Mouse (Mus musculus) megakaryocyte, adult 5-6 weeks (primary cell): Measurements from ENCODE around the gene Rbpms2. TPM values are rescaled to one million over a fixed set of nuclear protein-coding genes. Genes with fewer than 3 reads are reported as not detected.

Experiments
- ATAC-seq: 2 replicates; pipeline ENCODE4 v1.8.0; 2016; ENCODE audit warnings: mild to moderate bottlenecking, inconsistent platforms; ENCODE audit not compliant: poor library complexity, severe bottlenecking
- total RNA-seq, 2 experiments: library from RNA; stranded (forward) in 1 of 2; stranded (reverse) in 1 of 2; fragments of 153-499, 151-499 nt in 1 of 2; fragments of 221-1000, 200-1000 nt in 1 of 2; gene quantifications; 2 replicates each; pipeline versions ENCODE4 v1.2.3 to v1.2.4; 2015 to 2017

Rbpms2 gene
- total RNA-seq (2015) (0.45 TPM in 1 of 2 replicates, not detected in the other), total RNA-seq (2017) (not detected in 2 replicates)

DNA sequence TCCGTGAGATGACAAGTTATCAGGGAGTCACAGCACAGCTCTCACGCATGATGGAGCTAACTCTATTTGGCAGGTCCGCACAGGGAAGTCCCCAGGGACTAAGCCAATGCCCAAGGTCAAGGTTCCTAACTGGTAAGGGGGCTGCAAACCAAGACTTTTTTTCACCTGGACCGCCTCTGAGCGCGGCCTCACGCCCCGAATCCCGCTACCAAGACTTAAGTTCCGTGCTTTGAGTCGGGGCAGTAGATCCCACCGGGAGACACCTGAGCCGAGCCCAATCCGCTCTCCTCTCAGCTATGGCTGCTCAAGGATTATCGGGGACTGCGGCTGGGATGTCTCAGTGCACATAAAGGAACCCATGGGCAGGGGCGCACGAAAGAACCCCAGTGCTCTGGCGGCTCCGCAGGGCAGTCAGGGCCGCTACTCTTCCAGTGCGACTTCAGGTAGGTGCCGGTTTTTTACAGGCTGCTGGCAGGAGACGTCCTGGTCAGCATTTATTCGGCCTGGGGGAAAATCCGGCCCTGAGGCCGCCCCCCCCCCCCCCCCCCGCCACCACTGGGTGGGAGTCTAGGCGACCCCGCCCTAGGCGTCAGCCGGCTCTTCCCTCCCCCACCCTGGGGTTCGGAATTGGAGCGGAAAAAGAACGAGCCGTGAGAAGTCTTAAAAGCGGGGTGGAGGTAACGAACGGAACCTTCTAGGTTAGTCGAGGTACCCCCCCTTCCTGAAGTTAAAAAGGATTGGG, at the start of gene Rbpms2:
Gene Rbpms2, plus strand, starts transcription at position 624 of the 742 bp plus-strand sequence.
- no peak; the same call in 1 of the 2 replicates for ATAC-seq

DNA sequence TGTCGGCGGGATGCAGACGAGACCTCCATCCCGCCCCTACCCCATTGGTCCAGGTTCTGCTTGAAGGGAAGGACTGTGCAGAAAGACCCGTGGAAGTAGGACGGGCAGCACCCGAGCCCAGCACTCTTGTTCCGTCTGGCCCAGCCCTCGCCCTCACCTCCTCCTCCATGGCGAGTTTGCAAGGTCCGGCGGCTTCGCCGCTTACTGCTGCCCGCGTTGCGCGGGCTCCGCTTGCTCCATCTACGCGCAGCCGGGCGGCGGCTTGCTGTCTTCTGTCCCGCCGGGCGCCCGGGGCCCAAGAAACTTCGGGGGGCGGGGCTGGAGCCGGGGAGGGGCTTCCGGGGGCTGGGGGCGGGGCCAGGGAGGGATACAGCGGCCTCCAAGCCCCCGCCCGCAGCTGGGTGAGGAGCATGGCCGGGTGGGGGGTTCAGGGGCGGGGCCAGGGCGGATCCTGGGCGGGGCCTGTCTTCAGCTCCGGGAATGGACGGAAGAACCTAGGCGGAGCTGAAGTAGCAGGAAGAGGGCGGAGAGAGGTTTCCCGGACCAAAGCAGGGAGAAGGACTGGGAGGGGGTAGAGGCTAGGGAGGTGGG, 49.6 kb upstream of the Rbpms2 start, which contains the start of gene Plekho2:
Gene Plekho2, minus strand, starts transcription at position 260 of the 591 bp plus-strand sequence.
- peak; percentile 67 for ATAC-seq

DNA sequence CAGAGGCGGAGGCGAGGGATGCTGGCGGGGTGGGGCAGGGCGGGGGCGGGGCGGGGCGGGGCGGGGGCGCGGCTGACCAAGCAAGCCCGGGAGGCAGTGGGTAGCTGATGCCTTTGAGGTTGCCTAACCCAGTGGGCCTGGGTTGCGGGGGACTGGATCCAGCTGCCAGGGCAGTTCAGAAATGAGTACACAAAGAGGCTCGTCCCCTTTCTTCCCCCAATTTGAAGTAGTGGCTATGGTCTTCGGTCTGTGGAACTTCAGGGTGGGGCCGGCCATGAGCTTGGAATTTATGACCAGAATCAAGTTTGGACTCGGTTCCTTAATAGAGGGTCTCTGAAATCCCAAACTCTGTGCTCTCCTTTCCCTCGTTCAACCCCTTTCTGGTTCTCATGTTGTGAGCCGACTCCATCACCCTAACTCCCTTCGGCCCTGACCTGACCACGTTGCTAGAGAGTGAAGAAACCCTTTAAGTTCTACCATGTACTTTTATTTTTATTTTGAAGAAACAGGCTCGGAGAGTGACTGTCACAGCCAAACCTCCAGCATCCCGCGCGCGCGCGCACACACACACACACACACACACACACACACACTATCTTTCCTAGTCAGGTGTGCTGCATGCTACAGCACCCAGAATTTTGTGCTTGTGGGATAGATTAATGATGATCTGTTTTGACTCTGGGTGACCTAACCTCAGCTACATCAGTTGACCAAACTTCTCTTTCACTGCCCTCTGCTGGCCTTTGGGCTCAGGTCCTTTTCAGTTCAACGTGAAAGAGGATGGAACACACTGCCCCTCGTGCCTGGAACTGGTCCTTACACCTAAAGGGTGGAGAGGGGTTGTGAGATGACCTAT, 48.8 kb upstream of the Rbpms2 start:
- peak; percentile 64 for ATAC-seq

DNA sequence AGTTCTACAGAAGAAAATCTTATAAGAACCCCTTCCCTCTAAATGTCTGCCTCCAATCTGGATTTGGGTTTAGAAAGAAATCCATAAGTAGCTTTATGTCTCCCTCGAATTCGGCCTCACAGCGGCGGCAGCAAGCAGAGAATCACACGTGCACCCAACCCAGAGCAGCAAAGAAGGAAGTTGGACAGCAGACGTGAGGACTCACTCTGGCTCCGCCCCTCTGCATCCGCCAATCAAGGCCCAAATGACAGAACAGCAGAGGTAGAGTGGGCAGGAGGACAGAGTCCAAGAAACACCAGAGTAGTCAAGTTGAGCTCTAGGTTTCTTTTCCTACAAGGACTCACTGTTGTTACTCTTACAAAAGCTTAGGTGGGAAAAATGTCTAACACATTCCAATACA, 46.4 kb upstream of the Rbpms2 start:
- ATAC-seq: 0 out of 2 replicates have a peak, but pooled peaks have one; percentile 17

DNA sequence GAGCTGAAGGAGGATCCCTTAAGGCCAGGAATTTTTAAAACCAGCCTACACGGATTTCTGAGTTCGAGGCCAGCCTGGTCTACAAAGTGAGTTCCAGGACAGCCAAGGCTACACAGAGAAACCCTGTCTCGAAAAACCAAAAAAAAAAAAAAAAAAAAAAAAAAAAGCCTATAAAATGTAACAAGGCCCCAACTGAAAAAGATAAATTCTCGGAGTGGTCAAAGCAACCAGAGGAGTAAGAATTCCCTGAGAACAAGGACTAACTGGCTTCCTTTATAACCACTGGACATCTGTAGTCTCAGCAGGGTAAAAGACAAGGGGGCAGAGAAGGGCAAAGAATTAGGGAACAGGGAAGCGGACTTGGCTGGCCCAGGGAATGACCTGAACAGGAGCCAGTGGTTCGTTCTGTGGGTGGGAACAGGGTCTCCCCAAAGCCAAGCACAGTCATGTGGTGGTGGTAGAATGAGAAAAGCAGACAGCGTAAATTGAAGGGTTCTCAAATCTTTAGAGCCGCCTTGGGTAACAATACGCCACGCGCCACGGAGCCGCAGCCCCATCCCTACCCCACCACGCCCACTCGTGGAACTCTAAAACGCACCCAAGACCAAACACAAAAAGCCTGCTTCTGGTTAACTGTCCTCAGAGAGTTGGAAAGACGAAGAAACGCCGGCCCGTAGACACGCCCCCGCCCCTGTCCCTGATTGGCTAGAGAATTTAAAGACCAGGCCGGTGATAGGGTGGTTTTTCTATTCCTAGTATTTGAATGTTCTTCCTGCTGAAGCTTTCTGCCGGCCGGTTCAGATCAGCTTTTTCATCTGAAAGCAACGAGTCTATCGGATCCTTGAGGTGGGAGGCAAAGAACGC, 42.8 kb upstream of the Rbpms2 start, which contains the start of gene Pif1:
Gene Pif1, plus strand, starts transcription at position 755 of the 864 bp plus-strand sequence.
- ATAC-seq: peak; percentile 92

DNA sequence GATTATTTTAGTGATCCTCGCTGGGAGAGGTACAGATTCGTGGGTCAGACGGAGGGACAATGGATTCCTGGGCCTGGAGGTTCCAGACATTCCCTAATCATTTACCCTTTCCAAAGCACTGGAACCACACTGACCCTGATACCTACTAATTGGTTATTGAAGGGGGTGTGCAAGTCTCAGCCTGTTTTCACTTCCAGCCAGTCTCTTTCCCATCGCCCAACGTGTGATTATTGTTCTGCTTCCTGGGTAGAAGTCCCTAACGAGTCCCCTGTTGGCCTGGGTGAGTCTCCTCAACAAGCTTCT, 42.2 kb upstream of the Rbpms2 start:
- ATAC-seq: 0 out of 2 replicates have a peak, but pooled peaks have one; percentile 13

DNA sequence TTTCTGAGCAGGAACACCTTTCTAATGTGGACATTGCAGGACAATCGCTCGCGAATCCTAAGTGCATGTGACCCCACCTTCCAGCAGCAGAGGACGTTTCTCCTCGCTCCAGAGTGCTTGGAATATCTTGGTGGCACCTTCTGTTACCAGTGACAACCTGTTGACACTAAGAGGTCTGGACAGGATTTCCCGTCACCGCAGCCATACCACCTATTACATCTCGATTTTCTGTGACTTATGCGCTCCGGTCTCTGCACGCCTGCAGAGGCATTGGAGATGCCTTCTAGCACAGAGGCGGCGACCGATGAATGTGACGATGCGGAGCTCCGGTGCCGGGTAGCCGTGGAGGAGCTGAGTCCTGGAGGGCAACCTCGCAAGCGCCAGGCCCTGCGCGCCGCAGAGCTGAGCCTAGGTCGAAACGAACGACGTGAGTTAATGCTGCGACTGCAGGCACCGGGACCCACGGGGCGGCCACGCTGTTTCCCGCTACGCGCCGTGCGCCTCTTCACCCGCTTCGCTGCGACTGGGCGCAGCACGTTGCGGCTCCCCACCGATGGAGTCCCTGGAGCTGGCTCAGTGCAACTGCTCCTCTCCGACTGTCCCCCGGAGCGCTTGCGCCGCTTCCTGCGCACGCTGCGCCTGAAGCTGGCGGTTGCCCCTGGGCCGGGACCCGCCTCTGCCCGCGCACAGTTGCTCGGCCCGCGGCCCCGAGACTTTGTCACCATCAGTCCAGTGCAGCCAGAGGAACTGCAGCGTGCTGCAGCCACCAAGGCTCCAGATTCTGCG, 41.7 kb upstream of the Rbpms2 start:
- peak; percentile 26 for ATAC-seq

DNA sequence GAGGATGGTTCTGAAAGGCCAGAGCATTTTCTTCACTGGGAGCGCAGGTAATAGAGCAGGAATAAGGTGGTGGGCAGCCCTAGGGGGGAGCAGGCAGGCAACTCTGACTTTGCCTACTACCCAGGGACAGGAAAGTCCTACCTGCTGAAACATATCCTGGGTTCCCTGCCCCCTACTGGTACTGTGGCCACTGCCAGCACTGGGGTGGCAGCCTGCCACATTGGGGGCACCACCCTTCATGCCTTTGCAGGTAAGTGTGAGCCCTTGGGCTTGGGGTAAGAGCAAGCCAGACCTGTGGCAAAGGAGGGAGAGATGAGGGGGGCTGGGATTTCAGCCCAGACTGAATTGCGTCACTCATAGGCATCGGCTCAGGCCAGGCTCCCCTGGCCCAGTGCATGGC, 40.4 kb upstream of the Rbpms2 start:
- ATAC-seq: no peak

DNA sequence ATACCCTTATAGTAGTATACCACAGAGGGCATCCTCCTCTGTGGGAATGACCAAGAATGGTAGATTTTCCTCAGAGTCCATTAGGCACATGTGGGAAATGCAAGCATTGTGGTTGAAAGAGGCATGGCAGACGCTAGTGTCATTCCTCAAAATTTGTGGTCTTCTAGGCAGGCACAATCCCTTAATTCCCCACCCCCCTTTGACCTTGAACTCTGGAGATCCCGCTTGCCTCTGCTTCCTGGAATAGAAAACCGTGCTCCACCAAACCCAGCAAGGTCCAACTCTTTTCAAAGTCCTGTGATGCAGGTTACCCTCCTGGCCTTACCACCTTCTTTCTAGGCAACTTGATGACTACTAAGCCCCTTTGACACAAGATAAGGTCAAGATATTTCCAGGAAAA, 36.7 kb upstream of the Rbpms2 start:
- ATAC-seq: no peak

DNA sequence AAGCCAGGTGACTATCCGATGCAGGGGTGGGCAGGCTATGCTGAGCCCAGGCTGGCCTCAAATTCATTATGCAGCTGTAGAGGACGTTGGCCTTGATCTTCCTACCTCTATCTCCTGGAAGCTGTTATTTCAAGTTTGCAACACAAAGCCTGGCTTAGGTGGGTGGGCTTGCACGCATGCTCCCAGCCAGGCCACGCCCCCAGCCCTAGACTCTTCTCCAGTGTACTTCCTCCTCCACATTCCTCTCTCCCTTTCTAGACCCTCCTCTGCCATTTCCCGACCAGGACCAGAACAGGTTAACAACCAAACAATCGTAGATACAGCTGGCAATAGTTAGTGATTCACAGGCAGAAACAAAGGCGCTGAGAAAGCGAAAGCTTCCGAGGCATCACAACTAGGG, 35.9 kb upstream of the Rbpms2 start:
- ATAC-seq: no peak

DNA sequence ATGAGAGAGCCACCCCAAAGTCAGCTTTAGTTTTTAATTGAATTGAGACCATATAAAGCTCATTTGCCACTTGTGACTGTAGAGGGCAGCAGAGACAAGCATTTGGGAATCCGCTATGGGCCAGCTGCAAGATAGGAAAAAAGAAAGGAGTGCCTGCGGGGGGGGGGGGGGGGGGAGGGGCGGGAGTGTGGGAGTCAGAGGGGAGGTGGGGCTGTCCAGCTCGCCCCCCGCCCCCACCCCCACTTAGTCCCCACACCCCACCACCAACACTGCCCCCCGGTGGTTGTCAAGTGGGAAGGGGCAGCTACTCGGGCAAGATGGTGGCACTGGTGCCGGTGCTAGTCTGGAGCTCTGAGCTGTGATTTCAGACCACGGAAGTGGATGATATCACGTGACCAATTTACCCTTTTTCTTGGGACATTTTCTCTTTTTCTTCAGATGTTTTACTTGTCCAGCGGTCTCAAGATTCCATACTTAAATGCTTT, 30.6 kb upstream of the Rbpms2 start:
- peak; percentile 49; the same call in 1 of the 2 replicates for ATAC-seq

DNA sequence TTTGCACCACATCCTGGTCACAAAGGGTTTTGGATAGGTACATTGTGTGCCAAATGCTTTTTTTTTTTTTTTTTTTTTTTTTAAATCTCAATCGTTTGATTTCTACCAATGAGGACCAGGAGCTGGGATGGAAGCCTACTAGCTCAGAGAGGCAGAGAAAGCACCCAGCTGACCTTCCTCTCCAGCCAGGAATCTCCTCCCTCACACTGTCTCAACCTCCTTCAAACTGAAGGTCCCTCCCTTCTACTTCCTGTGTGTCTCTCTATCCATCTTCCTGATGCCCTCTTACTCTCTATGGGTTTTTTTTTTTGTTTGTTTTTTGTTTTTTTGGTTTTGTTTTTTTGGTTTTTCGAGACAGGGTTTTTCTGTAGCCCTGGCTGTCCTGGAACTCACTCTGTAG, 28.5 kb upstream of the Rbpms2 start:
- no peak for ATAC-seq

DNA sequence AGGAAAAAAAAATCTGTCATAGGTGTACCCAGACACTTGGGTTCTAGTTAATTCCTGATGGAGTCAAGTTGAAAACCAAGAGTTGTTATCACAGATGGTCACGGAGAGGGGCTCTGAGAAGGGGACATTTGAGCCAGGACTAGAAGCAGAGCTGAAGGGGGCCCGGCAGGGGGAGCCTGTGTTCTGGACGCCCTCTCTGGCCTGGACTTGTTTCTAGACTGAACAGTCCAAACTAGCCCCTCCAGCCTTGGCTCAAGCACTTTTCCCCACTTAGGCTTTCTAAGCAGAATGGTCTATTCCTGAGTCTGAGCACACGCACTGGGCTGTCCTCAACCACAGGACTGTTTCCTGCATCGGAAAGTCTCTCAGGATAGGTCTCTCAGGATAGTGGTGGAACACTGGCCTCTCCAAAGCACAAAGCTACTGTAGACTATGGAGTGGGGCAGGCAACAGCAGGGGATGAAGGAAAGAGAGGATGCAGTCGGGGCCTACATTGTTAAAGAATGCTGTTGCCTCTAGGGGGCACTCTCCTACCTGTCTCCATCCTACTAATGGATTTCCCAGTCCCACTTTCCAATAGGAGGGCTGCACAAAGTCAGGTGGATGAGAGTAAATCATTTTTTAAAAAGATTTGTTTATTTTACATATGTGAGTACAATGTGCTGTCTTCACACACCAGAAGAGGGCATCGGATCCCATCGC, 25.9 kb upstream of the Rbpms2 start:
- no peak for ATAC-seq

DNA sequence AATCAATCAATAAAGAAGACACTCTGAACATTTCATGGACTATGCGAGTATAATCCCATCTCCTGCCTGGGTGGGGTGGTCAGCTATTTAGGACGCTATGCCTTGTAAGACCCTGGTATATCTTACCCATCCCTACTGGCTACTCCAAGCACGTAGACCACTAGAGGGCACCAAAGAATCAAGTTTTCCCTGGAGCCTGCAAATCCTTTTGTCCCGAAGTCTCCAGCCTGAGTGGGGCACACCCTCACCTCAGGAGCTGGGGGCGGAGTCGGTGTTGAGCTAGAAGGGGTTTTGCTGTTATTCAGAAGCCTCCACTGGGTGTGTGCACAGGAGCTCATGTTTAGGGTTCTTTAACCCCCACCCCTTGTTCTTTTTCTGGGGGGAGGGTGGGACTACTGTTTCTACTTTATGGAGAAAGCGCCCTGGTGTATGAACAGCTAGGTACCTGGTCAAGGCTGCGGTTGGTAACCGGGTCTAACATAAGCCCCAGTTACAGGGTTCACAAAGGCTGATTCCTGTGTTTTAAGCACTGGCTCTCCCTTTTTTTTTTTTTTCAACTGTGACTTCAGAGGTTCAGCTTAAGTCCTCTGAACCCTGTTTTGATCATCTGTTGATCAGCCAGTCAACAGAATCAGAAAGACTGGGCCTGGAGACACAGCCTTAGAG, 23.8 kb upstream of the Rbpms2 start:
- peak; percentile 47 for ATAC-seq

DNA sequence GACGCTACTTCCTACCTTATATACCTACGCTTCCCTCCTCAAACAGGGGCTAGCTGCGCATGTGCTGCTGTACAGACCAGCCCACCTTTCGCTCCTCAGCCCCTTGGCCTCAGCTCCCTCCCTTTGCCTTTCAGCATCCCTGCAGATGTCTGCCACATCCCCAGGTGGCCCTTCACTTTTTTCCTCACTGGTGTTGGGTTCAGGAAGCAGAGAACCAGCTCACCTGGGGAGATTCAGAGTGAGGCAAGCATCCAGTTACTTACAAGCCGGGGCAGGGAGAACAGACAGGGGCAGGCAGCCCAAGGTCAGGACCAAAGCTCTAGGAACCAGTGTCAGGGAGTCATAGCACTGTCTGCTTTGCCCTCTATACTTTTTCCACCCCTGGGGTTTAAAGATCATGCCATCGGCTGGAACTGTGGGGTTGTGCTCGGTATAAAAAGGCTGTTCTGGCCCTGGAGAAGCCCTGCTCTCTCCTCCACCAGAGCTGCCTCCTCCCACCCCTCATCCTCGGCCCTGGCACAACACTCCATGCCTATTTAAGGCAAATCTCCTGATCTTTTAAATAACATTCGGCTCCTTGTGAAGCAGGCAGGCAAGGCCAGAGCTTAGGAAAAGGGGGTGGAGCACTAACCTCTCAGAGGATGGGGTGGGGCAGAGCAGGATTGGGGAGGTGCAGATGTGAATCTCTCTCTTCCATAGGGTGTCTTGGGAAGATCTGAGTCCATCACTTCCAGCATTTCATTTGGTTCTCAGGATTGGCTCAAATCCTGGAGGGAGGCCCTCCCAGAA, 22.9 kb upstream of the Rbpms2 start:
- no peak for ATAC-seq

DNA sequence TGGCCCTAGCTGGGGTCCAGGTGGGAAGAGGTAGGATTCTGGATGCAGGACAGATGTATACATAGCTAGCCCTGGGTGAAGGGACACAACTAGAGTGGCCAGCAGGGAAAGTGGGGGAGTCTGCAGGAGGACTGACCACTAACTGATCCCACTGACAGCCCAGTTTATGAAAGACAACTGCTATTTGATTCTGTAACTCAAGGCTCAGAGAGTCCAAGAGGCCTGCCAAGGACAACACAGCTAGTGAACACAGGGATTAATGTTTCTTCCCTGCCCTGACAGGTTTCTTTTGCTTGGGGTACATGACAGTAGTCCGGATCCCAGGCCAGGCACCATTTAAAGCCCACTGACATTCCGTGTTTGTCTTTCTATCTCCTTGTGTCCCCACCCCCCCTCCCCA, 22.3 kb upstream of the Rbpms2 start:
- ATAC-seq: no peak

DNA sequence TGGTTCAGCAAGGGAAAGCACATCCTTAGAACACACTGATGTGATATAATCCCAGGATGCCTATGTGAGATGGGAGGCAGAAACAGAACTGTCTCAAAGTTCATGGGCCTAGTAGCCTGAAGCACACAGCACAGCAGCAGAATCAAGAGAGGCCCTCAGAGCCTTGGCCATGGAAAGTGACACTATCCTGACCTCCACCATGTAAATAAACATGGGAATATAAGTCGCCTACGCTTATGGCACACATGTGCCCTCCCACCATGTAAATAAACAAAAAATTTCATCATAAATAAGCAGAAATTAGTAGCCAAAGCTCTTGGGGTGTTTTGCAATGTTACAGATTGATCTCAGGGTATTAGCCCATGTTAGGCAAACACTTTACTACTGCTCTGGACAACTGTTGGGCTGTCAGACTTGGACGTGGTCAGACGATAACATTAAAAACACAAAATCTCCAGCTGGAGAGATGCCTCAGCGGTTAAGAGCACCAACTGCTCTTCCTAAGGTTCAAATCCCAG, 17.4 kb upstream of the Rbpms2 start:
- no peak for ATAC-seq
